Mouse (Mus musculus) cerebellum, postnatal 14 days (tissue): Measurements from ENCODE around the gene Micu1.

Source experiments
- DNase-seq, 2 experiments: peaks; one replicate each; pipeline ENCODE4 v3.0.0; 2021; ENCODE audit warnings: mixed read lengths in 2 of 2

The Micu1 gene

DNA sequence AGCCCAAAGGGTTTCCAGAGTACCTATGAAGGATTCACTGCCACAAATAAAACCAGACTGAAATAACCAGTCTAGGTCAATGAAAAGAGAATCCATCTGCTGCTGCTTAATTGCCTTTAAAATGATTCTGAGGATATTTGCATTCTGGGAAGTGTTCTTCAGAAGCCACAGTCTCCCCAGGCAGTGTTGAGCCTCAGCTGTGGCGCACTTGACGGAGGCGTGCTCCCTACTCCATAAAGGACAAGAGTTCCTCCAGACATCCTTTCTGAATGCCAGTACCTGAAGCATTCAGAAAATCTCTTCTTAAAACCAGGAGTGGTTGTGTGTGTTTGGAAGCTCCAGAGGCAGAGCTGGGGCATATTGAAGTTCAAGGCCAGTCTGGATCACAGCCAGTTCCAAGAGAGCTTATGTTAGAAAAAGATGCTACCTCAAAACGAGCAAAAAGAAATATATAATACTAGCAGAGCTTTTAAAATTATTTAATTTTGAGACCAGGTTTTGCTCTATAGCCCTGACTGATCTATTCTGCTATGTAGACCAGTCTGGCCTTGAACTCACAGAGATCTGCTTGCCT lies 75.9 kb downstream of the Micu1 start:
- no peak for DNase-seq

DNA sequence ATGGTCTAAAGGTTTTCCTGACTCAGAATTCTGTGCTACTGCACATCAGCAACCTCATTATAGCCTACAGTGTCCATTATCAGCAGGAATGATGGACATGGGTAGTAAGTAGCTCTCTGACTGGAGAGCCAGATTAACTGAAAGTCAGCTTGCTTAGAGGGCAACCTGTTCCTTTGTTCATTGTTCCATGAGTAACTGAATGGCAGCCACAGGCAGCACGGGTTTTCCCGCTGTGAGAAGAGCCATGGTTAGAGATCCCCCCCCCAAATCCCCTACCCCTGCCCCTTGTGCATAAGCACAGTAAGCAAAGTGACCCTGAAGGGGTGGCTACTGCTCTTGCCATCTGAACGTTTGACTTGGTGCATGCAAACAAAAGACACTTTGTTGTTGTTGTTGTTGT lies 78.4 kb downstream of the Micu1 start:
- no peak for DNase-seq

DNA sequence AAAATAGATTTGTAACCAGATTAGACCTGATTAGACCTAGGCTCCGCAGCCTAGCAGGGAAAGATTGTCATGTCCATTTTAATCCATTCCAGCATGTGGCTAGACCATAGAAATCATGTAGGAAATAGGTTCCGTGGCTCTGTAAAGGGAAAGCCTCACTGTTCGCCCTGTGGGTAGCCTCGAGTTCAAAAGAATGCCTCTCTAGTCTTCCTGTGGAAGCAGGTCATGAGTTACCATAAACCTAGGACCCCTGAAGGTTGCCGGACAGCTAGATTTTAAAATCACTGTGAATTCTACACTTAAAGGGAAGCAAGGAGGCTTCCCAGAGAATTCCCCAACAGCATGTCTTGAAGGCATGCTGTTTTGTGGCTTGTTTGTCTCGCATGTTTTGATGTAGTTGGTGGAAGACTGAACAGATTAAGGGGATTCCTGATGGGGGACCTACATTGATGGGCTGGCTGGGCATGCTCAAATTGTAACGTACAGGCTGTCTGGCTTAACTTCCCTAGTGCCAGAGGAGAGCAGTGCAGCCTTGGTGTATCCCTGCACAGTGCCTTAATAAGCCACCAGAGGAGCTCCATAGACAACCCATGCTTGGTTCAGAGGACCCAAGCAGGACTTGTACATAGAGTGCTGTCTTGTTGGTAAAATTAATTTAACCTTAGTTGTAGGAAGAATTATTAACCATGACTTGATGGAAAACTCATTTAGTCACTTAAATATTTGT lies 79.1 kb downstream of the Micu1 start:
- DNase-seq = peak in 1 of 2 experiments; percentile 30

DNA sequence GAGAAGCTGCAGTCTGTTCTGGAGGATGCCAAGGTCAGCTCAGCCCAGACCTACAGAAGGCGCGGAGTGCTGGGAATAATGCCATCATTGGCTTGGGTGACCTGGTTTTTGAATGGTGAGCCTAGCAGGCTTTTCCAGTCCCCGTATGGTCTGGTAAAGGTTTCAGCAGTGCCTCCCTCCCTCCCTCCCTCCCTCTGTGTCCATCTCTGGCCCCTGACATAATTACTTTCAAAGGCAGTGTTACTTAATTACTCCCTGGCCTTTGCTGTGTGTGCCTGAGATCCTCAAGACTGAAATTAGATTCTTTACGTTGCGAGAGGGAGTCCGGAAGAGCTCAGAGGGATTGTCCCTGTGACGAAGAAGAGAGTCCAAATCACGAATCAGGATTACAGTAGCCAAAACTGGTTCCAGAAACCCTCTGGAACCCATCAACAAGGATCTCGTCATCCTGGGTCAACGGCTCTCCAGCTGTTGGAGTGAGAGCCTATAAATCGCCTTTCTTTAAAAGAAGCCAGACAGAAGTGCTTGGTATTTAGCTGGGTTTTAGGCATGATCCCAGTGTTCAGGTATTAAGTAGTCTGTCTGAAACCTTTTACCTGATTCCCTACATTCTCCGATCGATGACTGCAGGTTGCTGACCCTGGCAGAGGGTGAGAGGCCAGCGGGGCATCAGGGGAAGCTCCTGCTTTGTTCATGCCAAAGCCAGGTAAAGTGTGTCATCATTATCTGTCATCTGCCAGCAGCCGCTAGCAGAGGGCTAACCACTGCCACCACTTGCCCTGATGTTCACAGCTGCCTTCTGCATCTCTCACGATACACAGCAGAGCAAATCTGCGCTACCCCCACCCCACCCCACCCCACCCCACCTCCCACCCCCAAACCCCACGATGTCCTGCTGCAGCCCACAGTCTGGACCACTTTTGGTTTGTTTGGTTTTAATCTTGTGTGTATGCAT lies 82.7 kb downstream of the Micu1 start:
- DNase-seq = peak; percentile 83 to 87

DNA sequence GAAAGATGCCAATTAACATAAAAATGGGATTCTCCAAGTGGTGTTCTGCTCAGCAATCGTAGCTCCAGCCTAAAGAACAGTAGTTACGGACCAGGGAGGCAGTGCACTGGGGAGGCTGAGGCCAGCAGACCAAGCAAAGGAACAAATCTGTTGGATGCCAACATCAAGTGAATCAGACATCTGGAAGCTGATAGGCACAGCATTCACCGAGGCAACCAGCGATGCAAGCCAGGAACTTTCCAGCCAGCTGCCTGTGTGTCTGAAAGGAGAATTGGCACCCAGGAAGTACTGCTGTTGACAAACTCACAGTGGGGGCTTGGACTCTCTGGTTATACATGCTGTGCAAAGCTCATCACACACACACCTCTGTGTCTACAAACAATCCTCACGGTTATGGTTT lies 84.0 kb downstream of the Micu1 start:
- DNase-seq = peak; percentile 29 to 30

DNA sequence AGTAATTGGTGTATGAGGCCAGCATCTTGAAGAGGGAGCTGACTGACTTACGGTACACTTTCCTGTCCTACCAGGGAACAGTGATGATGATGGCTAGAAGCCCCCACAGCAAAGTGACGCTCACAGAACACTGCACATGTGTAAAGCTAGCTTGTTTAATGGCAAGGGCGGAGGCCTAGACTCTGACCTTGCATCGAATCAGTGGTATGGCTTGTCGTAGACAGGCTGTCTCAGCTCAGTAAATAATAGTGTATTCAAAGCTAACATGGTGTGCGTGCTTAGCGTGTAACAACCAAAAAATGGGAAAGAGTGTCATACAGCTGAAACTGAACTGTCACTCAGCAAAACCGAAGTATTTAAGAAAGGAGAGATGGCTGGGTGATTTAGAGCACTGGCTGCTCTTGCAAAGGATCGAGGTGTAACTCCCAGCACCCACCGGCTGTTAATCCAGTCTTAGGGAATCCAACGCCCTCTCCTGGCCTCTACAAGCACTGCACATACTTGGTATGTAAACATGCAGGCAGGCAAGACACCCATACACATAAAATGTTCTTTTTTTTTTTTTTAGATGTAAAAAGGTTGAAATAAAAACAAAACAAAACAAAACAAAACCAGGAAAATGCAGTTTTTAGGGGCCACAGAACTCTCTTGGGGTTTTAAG lies 85.0 kb downstream of the Micu1 start:
- peak in 1 of 2 experiments; percentile 36 for DNase-seq

DNA sequence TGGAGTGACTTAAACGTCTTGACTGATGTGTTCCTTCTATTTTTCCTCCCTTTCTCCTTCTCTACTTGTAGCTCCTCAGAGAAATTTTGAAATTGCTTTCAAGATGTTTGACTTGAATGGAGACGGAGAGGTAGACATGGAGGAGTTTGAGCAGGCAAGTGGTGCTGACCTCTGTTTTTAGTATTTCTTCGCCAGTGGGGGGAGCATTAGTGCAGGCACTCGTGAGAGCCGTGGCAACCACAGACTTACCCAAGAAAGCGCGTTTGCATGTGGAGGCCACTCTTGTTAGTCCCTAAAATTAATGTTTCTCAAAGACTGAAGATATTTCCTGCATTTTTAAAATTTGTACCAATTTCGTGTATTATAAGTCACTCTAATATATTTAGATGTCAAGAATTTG lies 85.6 kb downstream of the Micu1 start:
- no peak for DNase-seq

DNA sequence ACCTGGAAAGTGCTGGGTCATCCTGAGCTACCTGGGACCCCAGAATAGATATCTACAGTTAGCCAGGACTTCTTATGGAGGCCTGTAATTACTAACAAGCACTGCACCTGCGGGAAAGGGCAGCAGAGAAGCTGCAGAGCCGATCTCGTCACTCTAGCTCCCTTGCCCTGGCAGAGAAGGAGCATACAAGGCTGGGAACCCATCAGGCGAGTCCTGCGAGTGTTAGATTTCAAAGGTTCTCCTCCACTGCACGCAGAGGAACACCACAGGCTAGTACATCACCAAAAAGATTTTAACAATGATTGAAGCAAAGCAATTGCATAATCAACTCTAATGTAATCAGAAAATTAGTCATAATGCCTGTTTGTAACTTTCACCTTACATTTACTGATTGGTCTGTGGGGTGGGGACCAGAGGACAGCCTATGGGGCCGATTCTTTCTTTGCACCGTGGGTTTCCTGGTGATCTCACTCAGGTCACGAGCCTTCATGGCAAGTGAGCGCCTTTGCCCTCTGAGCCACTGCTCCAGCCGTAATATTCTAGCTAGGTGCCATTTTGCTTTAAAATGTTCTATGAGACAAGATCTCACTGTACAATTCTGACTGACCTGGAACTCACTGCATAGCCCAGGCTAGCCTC lies 88.1 kb downstream of the Micu1 start:
- DNase-seq = no peak

DNA sequence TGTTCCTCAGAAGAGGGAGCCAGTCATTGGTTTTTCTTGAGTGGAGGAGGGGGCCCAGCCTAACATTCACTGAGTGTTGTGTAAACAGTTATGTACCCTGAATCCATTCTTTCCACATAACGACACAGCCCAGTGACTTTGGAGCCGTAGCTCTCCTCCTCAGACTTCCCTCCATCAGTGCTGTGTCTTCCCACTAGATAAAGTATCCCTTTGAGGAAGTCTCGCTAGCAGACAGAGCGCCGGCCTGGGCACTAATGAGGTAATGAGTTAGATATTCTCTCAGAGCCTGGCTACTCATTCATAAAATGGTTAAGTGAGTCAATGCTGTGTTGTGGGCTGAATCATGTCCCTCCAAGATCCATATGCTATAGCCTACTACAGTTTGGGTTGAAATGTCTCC lies 89.6 kb downstream of the Micu1 start:
- DNase-seq = no peak

DNA sequence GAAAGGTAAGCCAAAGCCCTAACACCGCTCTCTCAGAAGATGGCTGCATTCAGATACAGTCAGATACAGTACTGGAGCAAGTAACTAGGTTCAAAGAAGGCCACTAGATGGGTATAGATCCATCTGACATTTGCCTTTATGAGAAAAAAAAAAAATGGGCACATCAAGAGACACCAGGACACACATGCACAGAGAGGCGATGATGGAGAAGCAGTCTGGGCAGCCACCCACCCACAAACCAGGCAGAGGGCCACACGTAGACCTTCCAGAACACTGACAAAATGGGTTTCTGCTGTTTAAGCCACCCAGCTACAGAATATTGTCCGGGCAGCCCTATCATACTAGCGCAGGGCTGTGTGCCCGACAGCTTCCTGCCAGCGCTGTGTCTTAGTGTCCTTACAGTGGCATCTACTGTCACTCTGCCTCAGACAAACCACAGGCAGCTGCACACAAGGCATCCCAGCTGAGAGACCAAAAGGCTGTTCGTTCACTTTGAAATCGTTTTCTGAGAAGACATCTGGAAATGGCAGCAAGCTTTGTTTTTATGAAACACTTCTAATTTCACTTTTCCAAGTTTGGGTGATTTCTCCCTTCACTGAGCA lies 90.4 kb downstream of the Micu1 start:
- no peak for DNase-seq

DNA sequence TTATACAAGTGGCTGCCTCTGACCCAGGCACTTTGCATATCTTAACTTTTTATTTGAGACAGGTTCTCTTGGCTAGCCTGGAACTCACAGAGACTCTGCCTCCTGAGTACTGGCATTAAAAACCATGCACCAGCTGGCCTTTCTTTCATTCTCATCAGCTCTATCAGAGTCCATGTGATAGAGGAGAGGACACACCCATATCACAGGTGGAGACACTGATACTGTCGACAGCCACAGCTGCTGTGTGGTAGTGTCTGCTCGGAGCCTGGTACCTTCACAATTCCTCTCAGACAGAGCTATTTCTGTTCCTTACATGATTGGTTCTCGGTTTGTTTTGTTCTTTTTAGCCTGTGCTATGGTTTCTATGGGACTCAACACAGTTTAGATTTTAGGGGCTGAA lies 91.2 kb downstream of the Micu1 start:
- no peak for DNase-seq

DNA sequence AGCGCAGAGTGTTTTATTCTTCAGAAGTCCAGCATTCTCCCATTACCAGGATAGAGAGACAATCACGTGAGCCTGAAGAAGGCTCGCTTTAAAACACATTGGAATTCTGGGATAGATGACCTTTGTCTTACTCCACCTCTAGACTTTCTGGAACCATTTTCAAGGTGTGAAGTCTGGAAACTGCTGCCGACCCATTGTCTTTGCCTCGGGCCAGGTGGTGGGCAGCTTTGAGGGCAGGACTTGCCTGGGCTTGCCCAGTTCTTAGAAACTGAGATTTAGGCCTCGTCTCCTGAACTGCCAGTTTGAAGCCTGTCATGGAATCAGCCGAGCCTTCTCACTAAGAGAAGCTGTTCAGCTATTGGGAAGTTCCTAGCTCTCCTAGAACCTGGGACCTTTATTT lies 92.8 kb downstream of the Micu1 start:
- no peak for DNase-seq

DNA sequence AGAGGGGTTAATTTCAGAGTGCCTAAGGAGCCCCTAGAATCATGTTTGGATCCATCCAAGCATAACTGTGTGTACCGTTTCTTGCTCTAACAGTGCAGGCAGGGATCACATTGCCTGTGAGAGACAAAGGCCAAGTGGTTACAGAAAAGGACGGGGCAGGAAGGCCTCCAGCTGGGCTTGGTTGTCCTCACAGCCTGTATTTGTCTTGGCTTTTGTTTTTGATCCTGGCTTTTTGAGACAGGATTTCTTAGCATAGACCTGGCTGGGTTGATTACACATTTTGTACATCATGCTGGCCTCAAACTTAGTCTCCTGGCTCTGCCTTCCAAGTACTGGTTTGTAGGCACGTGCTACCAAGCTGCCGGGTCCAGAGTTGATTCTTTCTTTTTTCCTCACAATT lies 93.6 kb downstream of the Micu1 start:
- no peak for DNase-seq

DNA sequence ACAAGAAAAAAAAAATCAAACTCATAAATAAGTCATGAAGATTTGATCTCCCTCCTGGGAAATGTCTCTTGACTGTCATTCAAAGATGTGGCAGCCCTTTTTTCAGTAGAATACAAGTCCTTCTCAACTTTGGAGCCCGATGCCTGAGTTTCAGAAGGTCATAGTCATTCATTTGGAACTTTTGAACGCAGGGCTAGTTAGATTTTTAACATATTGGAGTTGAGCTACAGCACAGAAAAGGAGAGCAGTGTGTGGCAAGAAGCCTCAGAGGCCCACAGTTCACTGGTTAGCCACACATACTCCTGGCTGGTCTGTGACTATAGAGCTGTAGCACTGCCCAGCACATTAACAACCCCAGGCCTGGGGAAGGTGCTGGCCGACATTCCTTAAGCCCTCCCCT lies 96.1 kb downstream of the Micu1 start:
- no peak for DNase-seq

DNA sequence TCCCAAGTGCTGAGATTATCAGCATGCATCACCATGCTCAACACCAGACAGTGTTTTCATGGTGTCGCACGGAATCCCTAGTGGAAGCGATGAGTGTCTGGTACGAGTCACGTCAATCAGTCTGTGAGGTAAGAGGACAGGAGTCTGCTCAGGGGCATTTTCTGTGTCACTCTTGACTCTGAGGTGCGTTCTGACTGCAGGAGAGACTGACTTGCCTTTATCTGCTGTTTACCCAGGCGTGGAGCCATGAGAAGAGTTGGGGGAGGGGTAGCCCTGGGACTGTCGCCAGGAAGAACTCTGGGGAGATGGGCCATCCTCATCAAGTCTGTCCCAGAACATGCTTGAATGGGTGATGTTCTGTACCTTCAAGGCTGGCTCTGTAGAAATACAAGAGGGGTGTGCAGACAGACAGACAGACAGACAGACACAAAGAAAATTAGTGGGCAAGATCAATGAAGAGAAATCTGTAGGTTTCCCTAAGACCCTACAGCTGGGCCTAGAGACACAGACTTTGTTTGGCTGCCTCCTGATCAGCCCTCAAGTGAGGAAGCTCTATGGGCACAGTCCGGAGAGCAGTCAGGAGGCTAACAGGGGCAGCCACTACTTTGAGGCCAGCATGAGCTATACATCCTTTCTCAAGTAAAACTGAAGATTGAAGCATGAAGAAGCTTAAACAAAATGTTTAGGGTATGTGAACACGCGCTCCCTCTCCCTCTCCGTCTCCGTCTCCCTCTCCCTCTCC lies 97.2 kb downstream of the Micu1 start:
- peak; percentile 48 to 64 for DNase-seq

DNA sequence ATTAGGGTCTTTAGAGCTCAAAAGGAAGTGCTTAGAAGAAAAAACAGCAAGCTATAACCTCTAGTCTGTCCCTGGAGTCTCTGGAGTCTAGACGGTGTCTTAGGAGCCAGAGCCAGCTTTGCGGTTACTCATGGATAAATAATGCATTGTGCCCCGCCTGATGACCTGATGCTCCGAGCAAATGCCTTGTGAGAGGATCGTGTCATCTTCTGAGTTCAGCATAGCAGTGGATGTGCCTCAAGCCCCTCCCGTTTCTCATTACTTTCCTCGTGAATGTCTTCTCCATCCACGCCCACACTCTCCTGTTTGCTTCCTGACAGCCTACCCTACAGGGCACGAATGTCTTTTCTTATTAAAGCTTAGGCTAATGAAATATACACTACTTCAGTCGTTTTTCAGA lies 97.9 kb downstream of the Micu1 start:
- peak; percentile 43 to 46 for DNase-seq

DNA sequence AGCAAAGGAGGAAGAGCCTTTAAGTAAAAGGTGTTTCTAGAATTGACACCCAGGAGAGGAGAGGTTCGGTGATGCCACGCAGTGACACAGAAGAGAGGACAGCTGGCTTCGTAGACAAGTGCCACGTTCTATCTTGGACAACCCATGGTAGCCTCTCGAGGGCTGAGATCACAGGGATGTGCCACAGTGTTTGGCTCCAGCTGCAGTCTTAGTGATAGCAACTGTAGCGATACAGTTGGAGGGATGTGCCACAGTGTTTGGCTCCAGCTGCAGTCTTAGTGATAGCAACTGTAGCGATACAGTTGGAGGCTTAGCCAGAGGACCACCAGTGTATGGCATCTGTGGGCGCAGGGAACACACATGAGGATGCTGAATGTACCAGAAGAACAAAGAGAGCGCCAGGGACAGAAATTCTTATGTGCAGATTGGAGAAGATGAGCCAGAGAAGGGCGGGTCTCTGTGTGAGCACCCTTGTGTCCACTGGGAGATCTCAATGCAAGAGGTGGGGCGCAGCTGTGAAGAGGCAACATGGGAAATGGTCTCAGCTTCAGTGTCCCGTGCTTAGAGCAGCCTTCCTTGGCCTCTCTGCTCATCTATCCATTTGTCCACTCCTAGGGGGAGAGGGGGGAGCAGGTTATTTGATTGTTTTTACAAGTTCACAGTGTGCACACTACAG lies 98.7 kb downstream of the Micu1 start:
- DNase-seq = no peak

DNA sequence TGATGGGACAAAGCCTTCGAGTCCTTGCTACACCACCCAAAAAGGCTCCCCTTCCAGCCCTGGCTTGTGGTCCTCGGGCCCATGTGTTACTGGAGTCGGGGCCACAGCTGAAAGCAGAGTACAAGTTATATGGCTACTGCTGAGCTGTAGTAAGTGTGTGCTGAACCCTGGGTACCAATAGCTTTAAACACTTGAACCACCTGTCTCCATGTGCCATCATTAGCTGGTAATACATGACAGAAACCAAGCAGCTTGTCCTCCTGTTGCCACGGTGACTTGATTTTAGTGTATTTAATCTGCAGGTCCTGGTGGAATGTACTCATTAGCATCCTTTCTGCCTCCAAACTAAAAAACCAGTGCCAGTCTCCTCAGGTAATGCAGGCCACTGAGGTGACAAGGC lies 106.4 kb downstream of the Micu1 start:
- no peak for DNase-seq

DNA sequence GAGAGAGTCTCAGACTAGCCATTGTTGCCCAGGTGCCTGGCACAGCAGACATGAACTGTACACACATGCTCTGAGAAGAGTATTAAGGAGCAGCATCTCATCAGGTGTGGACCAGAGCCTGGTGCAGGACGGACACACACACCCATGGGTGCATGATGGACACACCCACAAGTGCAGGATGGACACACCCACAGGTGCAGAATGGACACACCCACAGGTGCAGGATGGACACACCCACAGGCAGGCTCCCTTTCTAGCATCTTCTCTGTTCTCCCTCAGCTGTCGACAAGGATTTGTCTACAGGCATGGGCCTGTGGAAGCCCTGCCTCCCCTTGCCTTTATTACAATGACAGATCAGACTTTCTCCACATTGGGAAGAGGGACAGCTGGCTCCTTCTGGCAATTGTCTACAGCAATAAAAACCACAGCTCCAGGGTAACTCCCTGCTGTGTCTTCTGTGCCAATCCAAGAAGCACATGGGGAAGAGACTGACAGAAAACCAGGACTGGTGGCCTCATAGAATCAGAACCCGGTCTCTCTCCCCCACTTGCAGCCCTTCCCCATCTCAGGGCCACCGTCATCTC lies 107.8 kb downstream of the Micu1 start:
- DNase-seq = peak in 1 of 2 experiments; percentile 38

DNA sequence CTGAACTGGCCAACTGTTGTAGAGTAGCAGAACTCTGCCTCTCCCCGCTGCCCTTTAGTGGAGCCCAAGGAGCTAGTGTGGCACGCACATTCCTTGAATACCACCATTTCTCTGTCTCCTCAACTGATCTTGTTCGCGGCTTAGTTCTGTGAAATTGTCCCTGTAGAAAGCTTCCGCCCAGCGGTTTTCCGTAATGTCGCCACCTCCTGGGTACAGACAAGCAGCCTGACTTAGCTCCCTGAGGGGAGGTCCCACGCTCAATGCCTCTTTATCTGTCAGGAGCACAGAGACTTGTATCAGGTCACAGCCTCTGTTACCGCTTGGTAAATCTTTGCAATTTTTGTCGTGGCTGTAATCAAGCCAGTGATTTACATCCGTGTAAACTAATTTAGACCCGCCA lies 110.7 kb downstream of the Micu1 start:
- DNase-seq = no peak

DNA sequence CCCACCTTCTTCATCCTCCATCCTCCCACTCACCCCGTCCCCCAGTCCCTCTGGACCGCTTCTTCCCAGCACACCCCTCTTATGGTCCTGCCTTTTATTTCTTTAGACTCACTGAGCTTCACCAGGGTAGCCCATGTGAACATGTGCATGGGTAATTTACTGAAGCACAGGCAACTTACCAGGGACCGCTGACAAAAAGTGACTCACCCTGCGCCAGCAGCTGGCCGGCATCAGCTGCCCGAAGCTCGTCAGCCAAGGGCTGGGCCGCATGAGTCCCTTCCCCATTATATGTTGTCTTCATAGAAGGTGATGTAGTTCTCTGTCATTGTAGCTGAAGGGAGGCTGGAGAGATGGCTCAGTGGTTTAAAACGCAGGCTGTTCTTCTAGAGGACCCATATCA lies 111.5 kb downstream of the Micu1 start:
- DNase-seq = no peak
